Mouse (Mus musculus): ENCODE measurements at regions not wholly inside any gene's neighbourhood (a gene's known extent, or its start where the extent isn't known, plus 50 kb on each side); places are given as distances from the start of the nearest gene placed in this dataset.

GRCm38 (mm10) chr3:141296897-141297296 is 84.7 kb upstream of the Pdha2 start:
- Histone ChIP-seq H3K9ac (ENCODE audit: insufficient read depth, low read depth) (no peak overlapping the region), H3K27me3 (replicated peaks) (no peaks in the 10 kb centered on the region), H3K79me2 (replicated peaks; ENCODE audit: control insufficient read depth, extremely low read depth, insufficient read depth, poor library complexity, severe bottlenecking) (no peaks in the 10 kb centered on the region), H3K4me3 (replicated peaks in 1 of 3; ENCODE audit: low read depth in 2 of 3, low read length in 2 of 3, poor library complexity in 1 of 3) (no peak overlapping the region), H3K36me3 (replicated peaks in 1 of 2; ENCODE audit: control insufficient read depth in 1 of 2, insufficient read depth in 1 of 2, low read length in 1 of 2) (no peaks in the 10 kb centered on the region), H3K27ac (ENCODE audit: insufficient read depth, low read depth) (no peak overlapping the region), H3K4me2 (ENCODE audit: insufficient read depth, low read depth, poor library complexity, severe bottlenecking) (no peak overlapping the region), H3K4me1 (ENCODE audit: control insufficient read depth in 1 of 2, insufficient read depth in 2 of 2) (no peaks in the 10 kb centered on the region), H3K9me3 (replicated peaks; ENCODE audit: low read length) (no peaks in the 10 kb centered on the region)
- DNase-seq (ENCODE audit: extremely low read depth), result no peak
- TF ChIP-seq NELFE (IDR thresholded peaks at IDR 0.05; ENCODE audit: low read depth, low read length) (no peak), MAFK (IDR thresholded peaks at IDR 0.05; ENCODE audit: insufficient replicate concordance, low read length) (no peak), ZNF384 (IDR thresholded peaks at IDR 0.05; ENCODE audit: low read depth, low read length) (no peak), MAZ (IDR thresholded peaks at IDR 0.05; ENCODE audit: low read depth, low read length) (no peak), RAD21 (IDR thresholded peaks at IDR 0.05; ENCODE audit: low read depth, low read length) (no peak), IRF4 (IDR thresholded peaks at IDR 0.05; ENCODE audit: low read depth, low read length) (no peak), UBTF (IDR thresholded peaks at IDR 0.05; ENCODE audit: low read depth, low read length) (no peak)
- dilution Hi-C loops (cut with MboI; ENCODE audit: extremely low pct_ligation_motif_present, extremely low pct_unique_long_range_greater_than_20kb, low sequenced_read_pairs), result no loop called here
- in situ Hi-C loops (cut with MboI; ENCODE audit: low pct_ligation_motif_present, low pct_unique_long_range_greater_than_20kb, low sequenced_read_pairs), result no loop called here

GRCm38 (mm10) chr3:141299749-141300148 is 87.6 kb upstream of the Pdha2 start:
- in situ Hi-C loops (cut with MboI; ENCODE audit: low pct_ligation_motif_present, low pct_unique_long_range_greater_than_20kb, low sequenced_read_pairs) (no loop called here), dilution Hi-C loops (cut with MboI; ENCODE audit: extremely low pct_ligation_motif_present, extremely low pct_unique_long_range_greater_than_20kb, low sequenced_read_pairs) (no loop called here)
- Histone ChIP-seq H3K4me1 (ENCODE audit: control insufficient read depth in 1 of 2, insufficient read depth in 2 of 2) (no peaks in the 10 kb centered on the region), H3K4me2 (ENCODE audit: insufficient read depth, low read depth, poor library complexity, severe bottlenecking) (no peak overlapping the region), H3K9me3 (replicated peaks; ENCODE audit: low read length) (no peaks in the 10 kb centered on the region), H3K79me2 (replicated peaks; ENCODE audit: control insufficient read depth, extremely low read depth, insufficient read depth, poor library complexity, severe bottlenecking) (no peaks in the 10 kb centered on the region), H3K4me3 (replicated peaks in 1 of 3; ENCODE audit: low read depth in 2 of 3, low read length in 2 of 3, poor library complexity in 1 of 3) (no peak overlapping the region), H3K27me3 (replicated peaks) (no peaks in the 10 kb centered on the region), H3K27ac (ENCODE audit: insufficient read depth, low read depth) (no peak overlapping the region), H3K36me3 (replicated peaks in 1 of 2; ENCODE audit: control insufficient read depth in 1 of 2, insufficient read depth in 1 of 2, low read length in 1 of 2) (no peaks in the 10 kb centered on the region), H3K9ac (ENCODE audit: insufficient read depth, low read depth) (no peak overlapping the region)
- no peak for DNase-seq (ENCODE audit: extremely low read depth)
- no peak for TF ChIP-seq ELF1 (IDR thresholded peaks at IDR 0.05; ENCODE audit: low read depth, low read length)
- no peak for TF ChIP-seq JUND (conservative IDR thresholded peaks at IDR 0.05; ENCODE audit: low read depth, low read length)
- no peak for TF ChIP-seq GABPA (IDR thresholded peaks at IDR 0.05; ENCODE audit: insufficient replicate concordance, low read depth, low read length)
- no peak for TF ChIP-seq POLR2AphosphoS2 (IDR thresholded peaks at IDR 0.05; ENCODE audit: low read depth, low read length)
- no peak for TF ChIP-seq KAT2A (IDR thresholded peaks at IDR 0.05; ENCODE audit: insufficient replicate concordance, low read length)
- no peak for TF ChIP-seq MEF2A (IDR thresholded peaks at IDR 0.05; ENCODE audit: borderline replicate concordance, low read depth, low read length)
- no peak for TF ChIP-seq ZC3H11A (IDR thresholded peaks at IDR 0.05; ENCODE audit: low read depth, low read length)
- TF ChIP-seq CHD1 (IDR thresholded peaks at IDR 0.05; ENCODE audit: low read depth, low read length), result no peak
- no peak for TF ChIP-seq SIN3A (IDR thresholded peaks at IDR 0.05; ENCODE audit: low read length)
- TF ChIP-seq SMC3 (IDR thresholded peaks at IDR 0.05; ENCODE audit: low read depth, low read length), result no peak
- TF ChIP-seq PAX5 (IDR thresholded peaks at IDR 0.05; ENCODE audit: low read length), result no peak
- no peak for TF ChIP-seq RAD21 (IDR thresholded peaks at IDR 0.05; ENCODE audit: low read depth, low read length)
- TF ChIP-seq MXI1 (IDR thresholded peaks at IDR 0.05; ENCODE audit: low read depth, low read length), result no peak
- TF ChIP-seq CTCF (conservative IDR thresholded peaks at IDR 0.05 in 1 of 2, IDR thresholded peaks at IDR 0.05 in 1 of 2; ENCODE audit: low read depth in 2 of 2, low read length in 2 of 2), result no peak
- no peak for TF ChIP-seq POLR2A (IDR thresholded peaks at IDR 0.05; ENCODE audit: low read depth, low read length)
- TF ChIP-seq MAFK (IDR thresholded peaks at IDR 0.05; ENCODE audit: insufficient replicate concordance, low read length), result no peak
- TF ChIP-seq MAZ (IDR thresholded peaks at IDR 0.05; ENCODE audit: low read depth, low read length), result no peak
- no peak for TF ChIP-seq E2F4 (IDR thresholded peaks at IDR 0.05; ENCODE audit: insufficient replicate concordance, low read depth, low read length)

Measured in CH12.LX (cell line).